Mouse (Mus musculus): ENCODE data around the gene Lhfpl2. TPM values are rescaled to one million over a fixed set of nuclear protein-coding genes. Genes with fewer than 3 reads are reported as not detected.
A peak's percentile ranks its signal among the peaks of the same experiment; 100 is the strongest.

Lhfpl2 gene
- polyA plus RNA-seq, 1 experiment = 35.7 TPM

DNA sequence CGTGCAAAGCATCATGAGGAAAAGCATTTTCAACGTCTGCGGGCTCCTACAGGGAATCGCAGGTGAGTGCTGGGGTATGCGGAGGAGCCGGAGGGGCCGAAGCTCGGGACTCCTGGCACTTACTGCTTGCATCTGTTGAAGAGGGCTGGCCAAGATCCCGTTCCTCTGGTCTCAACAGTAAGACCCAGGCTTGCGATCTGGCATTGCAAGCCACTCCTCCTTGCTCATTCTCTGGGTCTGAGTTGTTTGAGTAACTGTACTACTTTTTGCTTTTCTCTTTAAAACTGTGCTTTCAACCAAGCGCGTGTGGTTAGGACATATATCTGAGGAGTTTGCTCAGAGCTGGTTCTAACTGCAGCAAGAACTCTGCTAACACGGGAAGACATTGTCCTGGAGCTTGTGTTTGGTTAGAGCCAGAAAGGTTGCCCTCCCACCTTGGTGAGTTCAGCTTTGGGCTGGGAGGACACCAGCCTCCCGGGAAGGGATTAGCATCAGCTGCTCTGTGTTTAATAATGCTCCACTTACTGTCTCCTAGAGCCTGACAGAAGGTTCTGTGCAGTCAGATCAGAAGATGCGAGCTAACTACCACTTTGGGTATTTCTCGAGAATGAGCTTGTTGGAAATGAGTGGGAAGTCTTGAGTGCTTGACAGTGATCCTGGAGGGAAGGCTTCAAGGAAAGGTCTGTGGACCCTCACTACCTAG lies 117.1 kb downstream of the Lhfpl2 start:
- no peaks in the 10 kb centered on the region for H3K27me3 ChIP-seq (ENCODE audit: control insufficient read depth, insufficient read depth, insufficient read length)
- H3K79me2 ChIP-seq (ENCODE audit: control insufficient read depth, insufficient read depth) = peaks cover 43% of the 10 kb centered on the region
- no peak overlapping the region for H3K4me2 ChIP-seq (ENCODE audit: low read depth)
- H3K4me3 ChIP-seq = no peak overlapping the region
- TF ChIP-seq E2F4 (IDR thresholded peaks at IDR 0.05; ENCODE audit: insufficient read depth) = no peak
- TF ChIP-seq MYOD1 (IDR thresholded peaks at IDR 0.05; ENCODE audit: control insufficient read depth in 1 of 3, insufficient read length in 2 of 3, low read depth in 2 of 3) = no peak
- no peak for TF ChIP-seq TCF12 (IDR thresholded peaks at IDR 0.05; ENCODE audit: insufficient read depth, poor library complexity, severe bottlenecking)
- TF ChIP-seq CEBPB (IDR thresholded peaks at IDR 0.05; ENCODE audit: insufficient read depth, poor library complexity, severe bottlenecking) = no peak
- no peak for TF ChIP-seq MAX (IDR thresholded peaks at IDR 0.05; ENCODE audit: low read depth)
- TF ChIP-seq POLR2A (IDR thresholded peaks at IDR 0.05; ENCODE audit: insufficient read length, low read depth) = no peak
- TF ChIP-seq SRF (IDR thresholded peaks at IDR 0.05; ENCODE audit: control insufficient read depth, insufficient read length, low read depth) = no peak
- no peak for TF ChIP-seq POLR2AphosphoS2 (IDR thresholded peaks at IDR 0.05; ENCODE audit: insufficient read length, low read depth)
- no peak for TF ChIP-seq USF1 (IDR thresholded peaks at IDR 0.05; ENCODE audit: low read depth)
- TF ChIP-seq MYOG (IDR thresholded peaks at IDR 0.05; ENCODE audit: control insufficient read depth in 1 of 3, insufficient read depth in 1 of 3, insufficient read length in 2 of 3, low read depth in 2 of 3) = no peak
- H3ac ChIP-seq (ENCODE audit: control insufficient read depth, insufficient read length) = no peak overlapping the region
- H3K36me3 ChIP-seq (ENCODE audit: control insufficient read depth, insufficient read depth) = peaks cover 16% of the 10 kb centered on the region

DNA sequence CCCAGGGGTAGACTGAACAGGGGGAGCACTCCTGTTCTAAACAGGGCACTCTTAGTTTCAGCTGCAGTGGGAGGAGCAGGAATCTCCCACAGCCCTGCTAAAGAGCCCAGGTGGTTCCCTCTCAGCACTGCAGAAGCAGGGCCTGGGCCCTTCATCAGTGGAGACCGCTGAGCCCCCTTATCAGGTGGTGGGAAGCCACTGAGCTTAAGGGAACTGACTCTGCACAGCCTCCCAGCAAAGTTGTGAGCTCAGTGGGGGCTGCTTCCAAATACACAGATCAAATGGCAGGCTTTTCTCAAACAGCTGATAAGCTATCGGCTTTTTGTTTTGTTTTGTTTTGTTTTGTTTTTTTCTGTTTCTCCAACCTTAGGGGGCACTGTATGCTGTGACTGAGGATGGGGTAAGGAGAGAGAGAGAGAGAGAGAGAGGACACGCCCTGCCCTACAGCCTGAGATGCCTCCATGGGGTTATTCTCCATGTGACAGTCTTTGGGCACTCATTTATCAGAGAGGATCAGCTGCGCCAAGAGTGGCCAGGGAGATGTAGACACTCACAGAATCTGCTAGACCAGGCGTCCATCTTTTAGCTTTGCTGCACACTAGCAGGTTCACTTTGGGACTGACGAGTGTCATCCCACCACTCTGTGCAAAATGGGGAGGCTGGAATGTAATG lies 117.9 kb downstream of the Lhfpl2 start:
- peaks cover 44% of the 10 kb centered on the region for H3K79me2 ChIP-seq (ENCODE audit: control insufficient read depth, insufficient read depth)
- no peak for TF ChIP-seq MAX (IDR thresholded peaks at IDR 0.05; ENCODE audit: low read depth)
- TF ChIP-seq TCF12 (IDR thresholded peaks at IDR 0.05; ENCODE audit: insufficient read depth, poor library complexity, severe bottlenecking) = no peak
- TF ChIP-seq E2F4 (IDR thresholded peaks at IDR 0.05; ENCODE audit: insufficient read depth) = no peak
- TF ChIP-seq TCF3 (IDR thresholded peaks at IDR 0.05; ENCODE audit: insufficient read length, low read depth) = no peak
- TF ChIP-seq POLR2AphosphoS2 (IDR thresholded peaks at IDR 0.05; ENCODE audit: insufficient read length, low read depth) = no peak
- TF ChIP-seq POLR2A (IDR thresholded peaks at IDR 0.05; ENCODE audit: insufficient read length, low read depth) = no peak
- H3K27me3 ChIP-seq (ENCODE audit: control insufficient read depth, insufficient read depth, insufficient read length) = no peaks in the 10 kb centered on the region
- peaks cover 19% of the 10 kb centered on the region for H3K36me3 ChIP-seq (ENCODE audit: control insufficient read depth, insufficient read depth)
- H3K4me3 ChIP-seq = no peak overlapping the region
- no peak overlapping the region for H3K4me2 ChIP-seq (ENCODE audit: low read depth)
- no peak overlapping the region for H3ac ChIP-seq (ENCODE audit: control insufficient read depth, insufficient read length)

GRCm38 (mm10) chr13:94177148-94177547 lies 119.6 kb downstream of the Lhfpl2 start:
- Histone ChIP-seq H3ac (ENCODE audit: control insufficient read depth, insufficient read length) (no peak overlapping the region), H3K4me2 (ENCODE audit: low read depth) (no peak overlapping the region), H3K27me3 (ENCODE audit: control insufficient read depth, insufficient read depth, insufficient read length) (no peaks in the 10 kb centered on the region), H3K36me3 (ENCODE audit: control insufficient read depth, insufficient read depth) (peaks cover 19% of the 10 kb centered on the region), H3K4me3 (no peak overlapping the region), H3K79me2 (ENCODE audit: control insufficient read depth, insufficient read depth) (peaks cover 51% of the 10 kb centered on the region)
- no peak for TF ChIP-seq E2F4 (IDR thresholded peaks at IDR 0.05; ENCODE audit: insufficient read depth)
- TF ChIP-seq MYOG (IDR thresholded peaks at IDR 0.05; ENCODE audit: control insufficient read depth in 1 of 3, insufficient read depth in 1 of 3, insufficient read length in 2 of 3, low read depth in 2 of 3) = no peak
- no peak for TF ChIP-seq POLR2AphosphoS2 (IDR thresholded peaks at IDR 0.05; ENCODE audit: insufficient read length, low read depth)
- TF ChIP-seq MAX (IDR thresholded peaks at IDR 0.05; ENCODE audit: low read depth) = no peak
- TF ChIP-seq POLR2A (IDR thresholded peaks at IDR 0.05; ENCODE audit: insufficient read length, low read depth) = no peak
- TF ChIP-seq TCF12 (IDR thresholded peaks at IDR 0.05; ENCODE audit: insufficient read depth, poor library complexity, severe bottlenecking) = no peak
- no peak for TF ChIP-seq USF1 (IDR thresholded peaks at IDR 0.05; ENCODE audit: low read depth)
- no peak for TF ChIP-seq REST (IDR thresholded peaks at IDR 0.05; ENCODE audit: insufficient read depth, insufficient read length)
- no peak for TF ChIP-seq MYOD1 (IDR thresholded peaks at IDR 0.05; ENCODE audit: control insufficient read depth in 1 of 3, insufficient read length in 2 of 3, low read depth in 2 of 3)
- TF ChIP-seq TCF3 (IDR thresholded peaks at IDR 0.05; ENCODE audit: insufficient read length, low read depth) = no peak
- TF ChIP-seq SRF (IDR thresholded peaks at IDR 0.05; ENCODE audit: control insufficient read depth, insufficient read length, low read depth) = no peak
- TF ChIP-seq CEBPB (IDR thresholded peaks at IDR 0.05; ENCODE audit: insufficient read depth, poor library complexity, severe bottlenecking) = no peak

DNA sequence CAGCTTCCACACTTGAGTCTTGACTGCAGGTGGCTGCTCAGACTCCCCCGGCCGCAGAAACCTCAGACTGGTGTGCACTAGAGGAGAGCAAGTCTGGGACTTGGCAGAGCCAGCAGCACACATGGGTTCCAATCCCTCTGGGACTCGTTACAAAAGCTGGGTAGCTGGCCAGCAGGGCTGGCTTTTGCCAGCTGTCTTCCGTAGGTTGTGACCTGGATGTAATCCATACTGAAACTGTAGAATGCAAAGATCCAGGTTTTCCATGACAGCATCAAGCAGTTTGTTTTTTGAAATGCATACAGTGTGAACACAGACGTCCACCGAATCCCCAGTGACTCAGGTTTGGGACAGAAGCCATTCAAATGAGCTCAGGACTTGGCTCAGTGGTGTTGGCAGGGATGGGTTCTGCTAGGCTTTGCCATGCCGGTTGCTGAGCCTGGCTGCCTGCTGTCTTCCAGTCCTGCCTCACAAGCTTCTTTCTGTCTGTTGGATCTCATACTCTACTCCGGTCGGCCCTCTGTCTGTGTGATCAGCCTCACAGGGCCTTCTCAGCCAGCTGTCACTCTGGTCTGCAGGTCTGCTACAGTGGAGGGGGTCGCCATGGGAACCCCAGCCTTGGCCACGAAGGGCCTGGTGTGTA lies 120.9 kb downstream of the Lhfpl2 start:
- Histone ChIP-seq H3K27me3 (ENCODE audit: control insufficient read depth, insufficient read depth, insufficient read length) (no peaks in the 10 kb centered on the region), H3K36me3 (ENCODE audit: control insufficient read depth, insufficient read depth) (peaks cover 19% of the 10 kb centered on the region), H3ac (ENCODE audit: control insufficient read depth, insufficient read length) (no peak overlapping the region), H3K79me2 (ENCODE audit: control insufficient read depth, insufficient read depth) (peaks cover 55% of the 10 kb centered on the region), H3K4me3 (no peak overlapping the region), H3K4me2 (ENCODE audit: low read depth) (peak overlapping the region; percentile 74)
- TF ChIP-seq MYOG (IDR thresholded peaks at IDR 0.05; ENCODE audit: control insufficient read depth in 1 of 3, insufficient read depth in 1 of 3, insufficient read length in 2 of 3, low read depth in 2 of 3) (peak in 1 of 3 experiments; percentile 69), POLR2AphosphoS2 (IDR thresholded peaks at IDR 0.05; ENCODE audit: insufficient read length, low read depth) (no peak), CEBPB (IDR thresholded peaks at IDR 0.05; ENCODE audit: insufficient read depth, poor library complexity, severe bottlenecking) (no peak), SRF (IDR thresholded peaks at IDR 0.05; ENCODE audit: control insufficient read depth, insufficient read length, low read depth) (no peak), POLR2A (IDR thresholded peaks at IDR 0.05; ENCODE audit: insufficient read length, low read depth) (no peak), MYOD1 (IDR thresholded peaks at IDR 0.05; ENCODE audit: control insufficient read depth in 1 of 3, insufficient read length in 2 of 3, low read depth in 2 of 3) (peak in 2 of 3 experiments; percentile 78 to 84), USF1 (IDR thresholded peaks at IDR 0.05; ENCODE audit: low read depth) (peak; percentile 18), REST (IDR thresholded peaks at IDR 0.05; ENCODE audit: insufficient read depth, insufficient read length) (no peak), TCF3 (IDR thresholded peaks at IDR 0.05; ENCODE audit: insufficient read length, low read depth) (peak; percentile 2), TCF12 (IDR thresholded peaks at IDR 0.05; ENCODE audit: insufficient read depth, poor library complexity, severe bottlenecking) (peak; percentile 70), MAX (IDR thresholded peaks at IDR 0.05; ENCODE audit: low read depth) (no peak), E2F4 (IDR thresholded peaks at IDR 0.05; ENCODE audit: insufficient read depth) (no peak)
